Mouse (Mus musculus) kidney, embryonic 15.5 days (tissue): ENCODE results near the gene Ammecr1. TPM values are rescaled to one million over a fixed set of nuclear protein-coding genes. Genes with fewer than 3 reads are reported as not detected.
A peak's percentile ranks its signal among the peaks of the same experiment; 100 is the strongest.

Source experiments
- ATAC-seq: fragments of 200-750 bp; cut with Nextera tagmentation; replicated peaks from 2 replicates; pipeline ENCODE4 v1.8.0; 2017; ENCODE audit warnings: moderate TSS enrichment; ENCODE audit not compliant: low FRiP score
- H3K27ac ChIP-seq: fragments of 300-500 bp; sonication (generic); 2 replicates; pipeline ENCODE4 v1.5.1; 2015; ENCODE audit warnings: mild to moderate bottlenecking, inconsistent platforms
- H3K27me3 ChIP-seq: fragments of 300-500 bp; sonication (generic); 2 replicates; pipeline ENCODE4 v1.6.1; 2015; ENCODE audit warnings: inconsistent platforms
- H3K36me3 ChIP-seq: fragments of 300-500 bp; sonication (generic); 2 replicates; pipeline ENCODE4 v1.6.1; 2015; ENCODE audit warnings: inconsistent platforms
- H3K4me1 ChIP-seq: fragments of 300-500 bp; sonication (generic); 2 replicates; pipeline ENCODE4 v1.6.1; 2015; ENCODE audit warnings: inconsistent platforms
- H3K4me2 ChIP-seq: fragments of 300-500 bp; sonication (generic); 2 replicates; pipeline ENCODE4 v1.6.1; 2015; ENCODE audit warnings: moderate library complexity, mild to moderate bottlenecking, inconsistent platforms
- H3K4me3 ChIP-seq: fragments of 300-500 bp; sonication (generic); replicated peaks from 2 replicates; pipeline ENCODE4 v1.5.1; 2015; ENCODE audit warnings: mild to moderate bottlenecking, inconsistent platforms
- H3K9ac ChIP-seq: fragments of 300-500 bp; sonication (generic); 2 replicates; pipeline ENCODE4 v1.6.1; 2015; ENCODE audit warnings: mild to moderate bottlenecking, inconsistent platforms
- H3K9me3 ChIP-seq: fragments of 300-500 bp; sonication (generic); replicated peaks from 2 replicates; pipeline ENCODE4 v1.6.1; 2016; ENCODE audit warnings: inconsistent platforms
- WGBS: fragments of 180-500 bp; shearing (Covaris S2); methylation state at CpG from one replicate; pipeline ENCODE4 v1.1.7; 2015; ENCODE audit warnings: mixed read lengths; 5-methylcytosine and 5-hydroxymethylcytosine counted together
- polyA plus RNA-seq: library from polyadenylated mRNA; unstranded; fragments of >200 nt; fragmentation: Nextera tagmentation; extraction: Ambion mirVana; gene quantifications from 2 replicates; pipeline ENCODE4 v1.2.1, GENCODE M21; 2015

The Ammecr1 gene
- polyA plus RNA-seq, 1 experiment from 2014 or later, result 11.3 TPM

DNA sequence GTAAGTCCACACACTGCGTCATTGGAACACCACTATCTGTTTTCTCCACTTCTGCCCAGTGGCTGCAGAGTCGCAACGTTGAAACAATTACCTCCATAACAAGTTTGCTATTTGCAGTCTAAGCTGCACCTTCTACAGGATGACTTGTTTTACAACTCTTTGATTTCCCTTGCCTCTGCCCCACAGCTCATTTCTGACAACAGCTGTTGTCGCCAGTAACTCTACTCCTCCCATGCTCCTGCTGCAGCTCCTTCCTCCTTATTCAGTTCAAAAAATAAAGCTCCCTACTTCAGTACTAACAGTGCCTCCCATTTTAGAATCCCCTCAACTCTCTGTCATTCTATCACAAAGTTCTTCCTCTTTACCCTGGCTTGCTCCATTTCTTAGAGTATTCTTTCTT, 12.7 kb upstream of the Ammecr1 start:
- no peak for ATAC-seq
- Histone ChIP-seq H3K27me3 (peaks cover 37% of the 10 kb centered on the region), H3K36me3 (no peaks in the 10 kb centered on the region), H3K4me2 (no peak overlapping the region), H3K4me3 (no peak overlapping the region), H3K27ac (no peak overlapping the region), H3K9ac (no peak overlapping the region), H3K9me3 (no peaks in the 10 kb centered on the region), H3K4me1 (no peaks in the 10 kb centered on the region)
- 52% methylated on average over 4 of the region's 4 CpGs for WGBS

DNA sequence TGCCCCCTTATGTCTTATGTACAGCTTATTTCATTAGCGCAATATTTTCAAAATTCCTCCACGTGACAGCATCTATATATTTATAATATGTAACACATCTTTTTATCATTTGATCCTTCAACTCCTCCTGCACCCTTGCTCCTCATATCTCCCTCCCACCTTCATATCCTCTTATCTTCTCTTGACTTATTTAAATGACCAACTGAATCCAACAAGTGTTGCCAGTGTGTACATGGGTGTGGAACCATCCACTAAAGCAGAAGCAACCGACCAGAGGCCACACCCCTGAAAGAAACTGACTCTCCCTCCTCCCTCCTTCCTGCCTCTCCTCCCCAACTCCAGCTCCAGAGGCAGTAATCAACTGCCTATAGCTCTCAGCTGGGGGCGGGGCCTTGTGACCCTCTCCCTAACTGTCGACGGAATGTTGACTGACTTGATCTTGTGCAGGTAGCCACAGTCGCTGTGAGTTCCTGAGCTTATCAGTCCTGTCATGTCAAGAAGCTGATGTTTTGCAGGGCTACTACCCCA, 6.0 kb upstream of the Ammecr1 start:
- WGBS, result 45% methylated on average over 7 of the region's 7 CpGs
- Histone ChIP-seq H3K4me3 (no peak overlapping the region), H3K36me3 (no peaks in the 10 kb centered on the region), H3K4me2 (no peak overlapping the region), H3K4me1 (no peaks in the 10 kb centered on the region), H3K9ac (no peak overlapping the region), H3K27ac (no peak overlapping the region), H3K9me3 (no peaks in the 10 kb centered on the region), H3K27me3 (peaks cover 47% of the 10 kb centered on the region)
- ATAC-seq, result 0 out of 2 replicates have a peak, but pooled peaks have one; percentile 49

DNA sequence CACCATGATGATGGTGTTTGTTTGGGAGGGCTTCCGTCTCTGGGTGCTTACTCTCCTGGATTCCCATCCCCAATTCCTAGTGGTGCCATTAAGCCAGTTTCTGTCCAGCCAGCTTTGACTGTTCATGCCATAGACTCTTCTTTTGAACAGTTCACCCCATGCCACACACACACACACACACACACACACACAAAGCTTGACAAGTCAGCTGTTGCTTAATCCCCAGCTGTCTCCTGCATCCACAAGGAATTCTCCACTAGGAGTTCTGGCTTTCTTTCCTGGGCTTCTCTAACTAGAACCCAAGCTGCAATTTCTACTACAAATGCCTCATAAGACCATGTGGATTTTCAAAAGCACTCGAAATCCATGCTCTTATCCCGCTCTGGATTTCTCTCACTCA, 5.2 kb upstream of the Ammecr1 start:
- ATAC-seq, result no peak
- 91% methylated on average over 3 of the region's 3 CpGs for WGBS

DNA sequence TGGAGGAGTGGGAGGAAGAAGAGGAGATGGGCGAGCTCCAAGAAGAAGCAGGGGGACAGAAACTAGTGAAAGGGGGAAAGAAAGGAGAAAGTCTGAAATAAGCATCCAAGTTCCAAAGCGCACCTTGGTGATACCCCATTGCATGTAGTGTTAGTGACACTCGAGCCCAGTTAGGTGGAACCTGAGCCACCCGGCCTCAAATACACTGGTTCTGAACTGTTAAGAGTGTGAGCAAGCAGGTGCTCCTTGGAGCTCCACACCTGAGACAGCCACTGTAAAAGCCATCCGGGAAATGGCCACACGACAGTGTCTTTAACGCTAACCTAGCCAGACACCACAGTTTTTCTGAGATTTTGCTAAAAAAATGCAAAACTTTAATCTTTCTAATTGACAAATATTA, 539 bp upstream of the Ammecr1 start:
- WGBS, result 43% methylated on average over 7 of the region's 7 CpGs
- H3K4me3 ChIP-seq, result peak overlapping the region; percentile 68
- no peak overlapping the region for H3K9ac ChIP-seq
- ATAC-seq, result no peak
- H3K4me1 ChIP-seq, result no peaks in the 10 kb centered on the region
- H3K4me2 ChIP-seq, result peak overlapping the region; percentile 54
- no peak overlapping the region for H3K27ac ChIP-seq
- H3K27me3 ChIP-seq, result peaks cover 40% of the 10 kb centered on the region
- H3K9me3 ChIP-seq, result no peaks in the 10 kb centered on the region
- no peaks in the 10 kb centered on the region for H3K36me3 ChIP-seq

More for the DNA sequence above, 5.2 kb upstream of the Ammecr1 start:
- Histone ChIP-seq H3K27me3 (peaks cover 46% of the 10 kb centered on the region), H3K9ac (no peak overlapping the region), H3K9me3 (no peaks in the 10 kb centered on the region), H3K36me3 (no peaks in the 10 kb centered on the region), H3K27ac (no peak overlapping the region), H3K4me3 (no peak overlapping the region), H3K4me1 (no peaks in the 10 kb centered on the region), H3K4me2 (no peak overlapping the region)

DNA sequence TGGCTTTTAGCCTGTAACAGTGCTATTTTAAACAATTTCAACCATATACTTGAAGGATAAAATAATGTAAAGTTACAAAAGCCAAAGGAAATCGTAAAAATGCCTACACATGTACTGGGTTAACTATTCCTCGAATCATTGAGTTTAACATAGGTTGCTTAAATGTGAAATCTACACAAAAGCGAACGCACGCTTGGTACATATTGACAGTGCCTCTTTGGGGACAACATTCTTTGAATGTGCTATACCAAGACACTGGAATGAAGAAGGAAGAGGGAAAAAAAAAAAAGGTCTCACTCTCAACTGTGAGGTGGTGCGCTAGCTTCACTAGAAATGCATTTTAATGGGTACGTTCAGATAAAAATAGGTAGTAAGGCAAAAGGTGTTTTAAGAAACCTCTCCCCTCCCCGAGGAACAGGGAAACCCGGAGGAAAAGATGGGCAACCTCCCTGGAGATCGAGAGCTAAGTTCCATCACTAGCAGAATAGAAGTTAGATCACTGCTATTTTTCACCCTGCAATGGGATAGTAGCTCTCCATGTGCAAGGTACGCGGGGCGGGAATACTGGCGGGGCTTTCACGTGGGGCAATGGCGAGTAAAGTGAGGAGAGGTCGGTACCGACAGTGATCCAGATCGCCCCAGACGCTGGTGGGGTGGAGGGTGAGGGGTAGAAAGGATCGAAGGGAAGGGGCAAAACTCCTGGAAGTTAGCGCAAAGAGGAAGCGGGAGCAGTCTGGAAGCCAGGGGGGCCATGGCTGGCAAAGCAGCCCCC, 1.1 kb downstream of the Ammecr1 start:
- peak overlapping the region; percentile 66 for H3K9ac ChIP-seq
- H3K4me2 ChIP-seq, result peak overlapping the region; percentile 60
- 24% methylated on average over 23 of the region's 23 CpGs for WGBS
- H3K27ac ChIP-seq, result 0 out of 2 replicates have a peak overlapping the region, but pooled peaks have one; percentile 93
- H3K4me1 ChIP-seq, result no peaks in the 10 kb centered on the region
- no peaks in the 10 kb centered on the region for H3K9me3 ChIP-seq
- no peaks in the 10 kb centered on the region for H3K36me3 ChIP-seq
- peak; percentile 40 for ATAC-seq
- H3K27me3 ChIP-seq, result peaks cover 37% of the 10 kb centered on the region
- peak overlapping the region; percentile 68 for H3K4me3 ChIP-seq

DNA sequence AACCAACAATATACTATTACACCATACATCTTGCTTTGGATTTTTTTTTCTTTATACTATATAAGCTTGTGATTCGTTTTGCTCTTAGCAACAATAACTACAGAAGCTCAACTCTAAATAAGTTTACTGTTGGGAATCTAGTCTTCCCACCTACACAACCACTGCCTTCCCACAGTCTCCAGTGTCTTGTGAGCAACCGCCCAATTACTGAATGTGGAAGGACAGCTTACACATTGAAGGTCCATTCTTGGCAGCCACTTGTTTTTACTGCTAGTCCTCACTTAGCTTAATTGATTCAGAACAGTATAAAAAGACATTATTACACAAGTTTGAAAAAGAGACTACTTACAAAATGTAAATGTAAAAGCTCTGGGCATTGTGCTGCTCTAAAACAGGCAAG, 6.1 kb downstream of the Ammecr1 start:
- H3K9ac ChIP-seq, result no peak overlapping the region
- no peaks in the 10 kb centered on the region for H3K4me1 ChIP-seq
- ATAC-seq, result no peak
- H3K4me2 ChIP-seq, result no peak overlapping the region
- no peaks in the 10 kb centered on the region for H3K36me3 ChIP-seq
- peaks cover 23% of the 10 kb centered on the region for H3K27me3 ChIP-seq
- 76% methylated on average over 2 of the region's 2 CpGs for WGBS
- H3K27ac ChIP-seq, result no peak overlapping the region
- no peaks in the 10 kb centered on the region for H3K9me3 ChIP-seq
- no peak overlapping the region for H3K4me3 ChIP-seq

DNA sequence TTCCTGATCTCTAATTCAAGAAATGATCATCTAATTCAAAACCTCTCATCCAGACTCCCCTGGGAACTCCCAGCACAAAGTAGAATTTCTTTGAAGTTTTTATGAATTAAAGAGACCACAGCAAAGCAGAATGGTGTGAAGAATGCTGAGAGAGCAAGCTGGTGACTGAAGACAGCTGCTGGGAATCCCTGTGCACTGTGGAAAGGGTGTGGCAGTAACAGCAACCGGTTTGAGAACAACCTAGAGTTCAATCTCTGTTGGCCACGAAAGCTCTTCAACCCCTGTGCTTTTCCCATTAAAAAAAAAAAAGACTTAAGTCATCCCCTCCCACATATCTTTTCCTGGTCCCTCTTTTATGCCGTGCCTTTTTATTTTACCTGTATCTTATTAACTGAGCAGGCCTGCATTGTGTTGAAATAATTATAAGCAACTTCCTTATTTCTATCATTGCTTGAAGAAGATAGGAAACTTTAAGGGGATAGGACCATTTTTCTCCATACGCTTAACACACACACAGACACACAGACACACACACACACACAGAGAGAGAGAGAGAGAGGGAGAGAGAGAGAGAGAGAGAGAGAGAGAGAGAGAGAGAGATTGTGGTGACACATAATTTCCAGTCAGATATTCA, 6.7 kb downstream of the Ammecr1 start:
- WGBS, result 69% methylated on average over 4 of the region's 4 CpGs
- no peak for ATAC-seq
- no peaks in the 10 kb centered on the region for H3K36me3 ChIP-seq
- H3K27ac ChIP-seq, result no peak overlapping the region
- no peak overlapping the region for H3K4me2 ChIP-seq
- no peak overlapping the region for H3K9ac ChIP-seq
- no peaks in the 10 kb centered on the region for H3K4me1 ChIP-seq
- H3K4me3 ChIP-seq, result no peak overlapping the region
- H3K9me3 ChIP-seq, result no peaks in the 10 kb centered on the region
- H3K27me3 ChIP-seq, result peaks cover 21% of the 10 kb centered on the region

DNA sequence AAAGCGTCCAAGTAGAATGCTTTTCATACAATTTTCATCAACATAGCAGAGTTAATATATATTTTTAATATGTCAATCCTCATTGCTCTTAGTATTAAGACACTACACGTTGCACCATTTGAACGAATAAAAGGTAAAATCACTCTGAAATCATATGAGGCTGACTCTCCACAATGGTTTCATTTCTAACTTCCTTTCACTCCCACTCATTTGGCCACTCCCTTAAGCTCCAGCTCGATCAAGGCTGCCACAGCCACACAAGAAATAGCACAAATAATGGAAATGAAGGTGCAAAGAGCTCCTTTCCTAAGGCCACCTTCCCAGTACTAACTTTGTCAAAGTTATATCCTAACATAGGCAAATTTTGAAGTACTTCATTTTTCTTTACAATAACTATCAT, 38.1 kb downstream of the Ammecr1 start:
- Histone ChIP-seq H3K4me3 (no peak overlapping the region), H3K4me1 (no peaks in the 10 kb centered on the region), H3K9ac (no peak overlapping the region), H3K27me3 (peaks cover 3% of the 10 kb centered on the region), H3K9me3 (no peaks in the 10 kb centered on the region), H3K4me2 (no peak overlapping the region), H3K36me3 (no peaks in the 10 kb centered on the region), H3K27ac (no peak overlapping the region)
- ATAC-seq, result no peak
- WGBS, result 66% methylated on average over 4 of the region's 4 CpGs

DNA sequence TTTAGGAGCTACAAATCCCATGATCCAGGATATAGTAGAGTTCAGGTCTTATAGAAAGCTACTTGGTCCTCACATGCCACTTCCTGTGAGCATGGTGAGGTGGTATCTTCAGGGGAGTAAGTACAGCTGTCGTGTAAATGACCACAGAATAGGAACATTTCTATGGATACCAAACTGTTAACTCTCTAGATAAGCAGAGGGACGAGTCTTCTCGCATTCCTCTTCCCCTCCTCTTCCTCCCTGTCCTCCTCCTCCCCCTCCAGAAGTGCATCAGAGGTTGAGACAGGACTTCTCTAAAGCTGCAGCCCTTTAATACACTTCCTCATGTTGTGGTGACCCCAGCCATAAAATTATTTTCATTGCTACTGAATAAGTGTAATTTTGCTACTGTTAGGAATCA, 49.1 kb downstream of the Ammecr1 start:
- ATAC-seq, result no peak
- Histone ChIP-seq H3K27ac (no peak overlapping the region), H3K27me3 (peaks cover 17% of the 10 kb centered on the region; the same call in 1 of the 2 replicates), H3K4me2 (no peak overlapping the region), H3K9ac (no peak overlapping the region), H3K36me3 (no peaks in the 10 kb centered on the region), H3K4me3 (no peak overlapping the region), H3K4me1 (no peaks in the 10 kb centered on the region), H3K9me3 (no peaks in the 10 kb centered on the region)
- 35% methylated on average over 3 of the region's 3 CpGs for WGBS

DNA sequence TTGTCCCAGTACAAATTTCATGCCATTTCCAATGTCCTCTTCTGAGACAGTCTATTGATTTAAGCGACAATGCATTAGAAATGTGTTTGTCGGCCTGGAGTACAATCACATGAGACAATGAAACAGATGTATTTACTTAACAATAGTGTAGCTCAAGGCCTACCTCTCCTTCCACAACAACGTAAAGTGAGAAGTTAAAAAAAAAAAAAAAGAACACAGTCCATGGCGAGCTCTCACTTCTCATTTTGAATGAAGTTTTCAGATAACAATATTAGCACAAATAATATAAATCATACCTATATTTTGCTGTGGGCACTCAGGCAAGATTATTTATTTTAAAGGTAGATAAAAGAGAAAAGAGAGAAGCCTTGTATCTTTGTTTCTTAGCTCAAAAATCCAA, 49.8 kb downstream of the Ammecr1 start:
- H3K4me3 ChIP-seq, result no peak overlapping the region
- ATAC-seq, result no peak

DNA sequence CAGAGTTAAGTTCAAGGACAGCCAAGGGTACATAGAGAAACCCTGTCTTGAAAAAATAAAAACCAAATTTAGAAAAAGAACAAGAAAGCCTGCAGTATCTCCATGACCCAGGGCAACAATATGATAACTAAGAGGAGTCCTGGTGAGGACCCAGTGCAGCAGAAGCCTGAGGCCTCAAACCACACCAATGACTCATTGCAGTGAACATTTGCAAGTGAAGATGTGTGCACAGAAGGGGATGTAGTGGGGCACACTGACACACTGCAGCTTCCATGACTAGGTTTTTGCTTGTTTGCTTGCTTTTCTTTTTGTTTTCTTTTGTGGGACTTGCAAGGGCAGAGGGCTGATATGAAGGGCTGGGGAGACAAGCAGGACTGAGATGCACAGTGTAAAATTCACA, 52.3 kb downstream of the Ammecr1 start:
- no peak overlapping the region for H3K27ac ChIP-seq
- H3K27me3 ChIP-seq, result 0 out of 2 replicates have a peak, but pooled peaks cover 10% of the 10 kb centered on the region
- no peak for ATAC-seq
- H3K4me2 ChIP-seq, result no peak overlapping the region
- H3K9ac ChIP-seq, result no peak overlapping the region
- no peaks in the 10 kb centered on the region for H3K36me3 ChIP-seq
- H3K9me3 ChIP-seq, result no peaks in the 10 kb centered on the region
- H3K4me3 ChIP-seq, result no peak overlapping the region
- H3K4me1 ChIP-seq, result no peaks in the 10 kb centered on the region

More for the DNA sequence above, 49.8 kb downstream of the Ammecr1 start:
- no peaks in the 10 kb centered on the region for H3K4me1 ChIP-seq
- H3K9ac ChIP-seq, result no peak overlapping the region
- no peaks in the 10 kb centered on the region for H3K36me3 ChIP-seq
- H3K27ac ChIP-seq, result no peak overlapping the region
- 68% methylated on average over 4 of the region's 4 CpGs for WGBS
- no peak overlapping the region for H3K4me2 ChIP-seq
- no peaks in the 10 kb centered on the region for H3K9me3 ChIP-seq
- peaks cover 17% of the 10 kb centered on the region; the same call in 1 of the 2 replicates for H3K27me3 ChIP-seq

DNA sequence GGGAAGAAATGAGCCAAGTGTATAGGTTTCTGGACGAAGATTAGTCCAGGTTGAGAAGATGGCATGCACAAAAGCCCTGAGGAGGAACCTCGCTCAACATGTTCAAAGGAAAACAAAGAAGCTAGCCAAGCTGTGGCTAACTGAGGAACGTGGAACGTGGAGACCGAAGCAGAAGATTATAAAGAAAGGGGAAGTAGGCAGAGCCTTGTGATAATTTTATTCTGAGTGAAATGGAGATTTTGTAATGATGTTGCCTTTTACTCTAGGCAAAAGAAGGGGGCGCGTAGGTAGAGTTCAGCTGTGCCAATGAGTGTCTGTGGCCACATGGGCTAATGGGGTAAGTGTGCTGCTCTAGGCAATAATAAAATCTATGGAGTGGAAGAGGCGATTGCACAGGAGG, 62.7 kb downstream of the Ammecr1 start:
- Histone ChIP-seq H3K4me2 (no peak overlapping the region), H3K27ac (no peak overlapping the region), H3K36me3 (no peaks in the 10 kb centered on the region), H3K9me3 (no peaks in the 10 kb centered on the region), H3K27me3 (peaks cover 41% of the 10 kb centered on the region), H3K9ac (no peak overlapping the region), H3K4me3 (no peak overlapping the region), H3K4me1 (no peaks in the 10 kb centered on the region)
- no peak for ATAC-seq
- 87% methylated on average over 8 of the region's 8 CpGs for WGBS
